Mouse (Mus musculus) T-cell, adult 2 months (primary cell): ENCODE data around the gene Gm5678.
"Not testable (repeated sequence)": the region's sequence is repeated elsewhere in the genome, so short reads cannot be mapped to it uniquely, and the experiment has no call there.

Experiments used
- DNase-seq: peaks from one replicate; pipeline ENCODE4 v3.0.0; 2022; ENCODE audit warnings: low spot score

Gene Gm5678

GRCm38 (mm10) chr16:93608731-93609130, 19.2 kb upstream of the Gm5678 start:
- peak; percentile 23 for DNase-seq

DNA sequence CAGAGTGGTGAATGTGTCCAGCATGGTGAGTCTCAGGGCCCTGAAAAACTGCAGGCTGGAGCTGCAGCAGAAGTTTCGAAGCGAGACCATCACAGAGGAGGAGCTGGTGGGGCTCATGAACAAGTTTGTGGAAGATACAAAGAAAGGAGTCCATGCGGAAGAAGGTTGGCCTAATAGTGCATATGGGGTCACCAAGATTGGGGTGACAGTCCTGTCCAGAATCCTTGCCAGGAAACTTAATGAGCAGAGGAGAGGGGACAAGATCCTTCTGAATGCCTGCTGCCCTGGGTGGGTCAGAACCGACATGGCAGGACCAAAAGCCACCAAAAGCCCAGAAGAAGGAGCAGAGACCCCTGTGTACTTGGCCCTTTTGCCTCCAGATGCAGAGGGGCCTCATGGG, 18.1 kb upstream of the Gm5678 start:
- DNase-seq = no peak

GRCm38 (mm10) chr16:93610961-93611360, 16.9 kb upstream of the Gm5678 start:
- no peak for DNase-seq

GRCm38 (mm10) chr16:93615118-93615870, 12.6 kb upstream of the Gm5678 start:
- DNase-seq = peak; percentile 67

- DNase-seq = not testable (repeated sequence)
Observed at GRCm38 (mm10) chr16:93623759-93624158, 4.1 kb upstream of the Gm5678 start.

- no peak for DNase-seq
Observed at GRCm38 (mm10) chr16:93624671-93625070, 3.2 kb upstream of the Gm5678 start.

DNA sequence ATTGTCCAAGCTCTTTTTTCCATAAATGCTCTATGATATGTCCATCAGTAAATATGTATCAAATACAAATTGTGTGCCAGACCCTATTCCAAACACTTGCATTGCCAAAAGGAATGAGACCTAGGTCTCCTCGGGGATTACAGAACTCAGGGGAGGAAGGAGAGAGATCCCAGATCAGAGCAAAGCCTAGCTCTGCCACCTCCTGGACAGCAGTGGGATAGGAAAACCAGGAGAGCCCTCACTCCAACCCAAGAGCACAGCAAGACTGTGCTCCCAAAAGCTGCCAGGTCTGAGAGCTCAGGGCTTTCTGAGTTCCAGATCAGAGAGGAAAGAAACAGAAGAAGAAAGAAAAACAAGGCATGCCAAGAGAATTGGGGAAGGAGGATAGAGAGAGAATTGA, 1.2 kb upstream of the Gm5678 start:
- no peak for DNase-seq

DNA sequence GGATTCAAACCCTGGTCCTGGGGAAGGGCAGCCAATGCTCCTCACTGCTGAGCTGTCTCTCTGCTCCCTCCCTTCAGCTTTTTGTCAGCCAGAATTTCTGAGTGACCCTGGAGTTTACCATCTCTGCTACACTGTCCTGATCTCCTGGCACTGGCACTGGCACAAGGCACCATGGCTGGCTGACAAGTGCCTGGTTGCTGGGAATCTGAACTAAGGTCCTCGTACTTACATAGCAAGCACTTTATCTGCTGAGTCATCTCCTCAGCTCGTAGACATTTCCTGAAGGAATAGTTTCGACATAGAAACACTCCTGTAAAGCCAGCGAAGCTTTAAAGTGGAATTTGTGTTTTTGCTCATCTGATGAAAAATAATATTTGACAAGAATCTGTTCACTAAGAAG, 16.1 kb downstream of the Gm5678 start:
- DNase-seq = no peak

- DNase-seq = no peak
Observed at GRCm38 (mm10) chr16:93648441-93649183, 20.7 kb downstream of the Gm5678 start.

GRCm38 (mm10) chr16:93667976-93668375, 40.1 kb downstream of the Gm5678 start:
- DNase-seq = no peak

DNA sequence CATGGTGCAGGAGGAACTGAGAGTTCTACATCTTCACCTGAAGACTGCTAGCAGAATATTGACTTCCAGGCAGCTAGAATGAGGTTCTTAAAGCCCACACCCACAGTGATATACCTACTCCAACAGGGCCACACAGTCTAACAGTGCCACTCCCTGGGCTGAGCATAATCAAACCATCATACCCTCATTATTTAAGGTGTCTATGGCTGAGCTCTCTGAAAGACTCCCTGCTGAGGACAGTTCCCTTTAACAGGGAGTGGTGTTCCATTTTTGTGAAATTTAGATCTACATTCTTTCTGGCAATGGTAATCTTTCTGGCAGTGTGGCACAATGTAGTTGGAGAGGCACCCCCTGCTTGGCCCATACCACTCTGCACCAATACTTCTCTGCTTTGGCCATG, 41.6 kb downstream of the Gm5678 start:
- no peak for DNase-seq

DNA sequence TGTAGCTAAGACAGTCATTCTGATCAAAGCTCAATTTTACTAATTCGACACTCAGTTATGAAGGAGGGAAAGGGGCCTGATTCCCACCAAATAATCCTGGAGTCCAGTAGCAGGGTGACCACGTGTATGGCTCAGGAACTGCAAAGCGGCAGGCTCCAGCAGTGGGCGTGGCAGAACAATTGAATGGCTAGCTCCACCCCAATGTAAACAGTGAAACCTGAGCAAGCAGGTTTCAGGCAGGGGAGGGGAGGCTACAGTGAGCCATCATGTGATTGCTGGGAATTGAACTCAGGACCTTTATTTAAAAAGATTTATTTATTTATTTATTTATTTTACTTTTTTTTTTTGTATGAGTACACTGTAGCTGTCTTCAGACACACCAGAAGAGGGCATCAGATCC, 42.6 kb downstream of the Gm5678 start:
- DNase-seq = not testable (repeated sequence)

DNA sequence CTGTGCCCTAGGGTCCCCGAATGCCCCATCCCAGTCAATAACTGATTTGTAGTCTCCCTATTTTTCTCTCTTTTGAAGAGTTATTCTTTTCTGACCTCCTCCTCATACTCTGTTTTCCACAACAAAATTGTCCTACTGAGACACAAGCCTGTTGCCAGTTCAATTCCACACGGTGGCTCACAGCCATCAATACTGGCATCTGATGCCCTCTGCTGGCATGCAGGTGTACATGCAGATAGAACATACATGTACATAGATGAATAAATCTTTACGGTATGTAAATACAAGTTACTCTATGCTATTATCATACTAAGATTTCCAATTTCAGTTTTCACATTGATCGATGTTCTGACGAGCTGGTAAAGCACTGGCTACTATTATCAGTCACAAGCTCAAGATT, 43.2 kb downstream of the Gm5678 start:
- DNase-seq = no peak

DNA sequence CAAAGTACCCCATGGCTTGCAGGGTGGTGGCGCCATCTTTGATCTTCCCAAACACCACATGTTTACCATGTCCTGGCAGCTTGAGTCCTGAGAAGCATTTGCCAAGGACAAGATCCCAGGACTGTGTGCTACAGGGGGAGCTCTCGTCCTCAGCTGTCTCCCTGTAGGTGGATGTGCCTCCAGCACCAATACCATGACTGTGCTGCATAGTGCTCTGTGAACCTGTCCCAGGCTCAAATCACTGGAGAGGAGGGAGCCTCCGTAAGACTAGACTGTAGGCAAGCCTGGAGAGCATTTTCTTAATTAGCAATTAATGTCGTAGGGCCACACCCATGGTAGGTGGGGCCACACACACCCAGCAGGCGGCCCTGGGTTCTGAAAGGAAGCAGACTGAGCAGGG, 48.5 kb downstream of the Gm5678 start:
- no peak for DNase-seq

- no peak for DNase-seq
Observed at GRCm38 (mm10) chr16:93678206-93678605, 50.3 kb downstream of the Gm5678 start.

DNA sequence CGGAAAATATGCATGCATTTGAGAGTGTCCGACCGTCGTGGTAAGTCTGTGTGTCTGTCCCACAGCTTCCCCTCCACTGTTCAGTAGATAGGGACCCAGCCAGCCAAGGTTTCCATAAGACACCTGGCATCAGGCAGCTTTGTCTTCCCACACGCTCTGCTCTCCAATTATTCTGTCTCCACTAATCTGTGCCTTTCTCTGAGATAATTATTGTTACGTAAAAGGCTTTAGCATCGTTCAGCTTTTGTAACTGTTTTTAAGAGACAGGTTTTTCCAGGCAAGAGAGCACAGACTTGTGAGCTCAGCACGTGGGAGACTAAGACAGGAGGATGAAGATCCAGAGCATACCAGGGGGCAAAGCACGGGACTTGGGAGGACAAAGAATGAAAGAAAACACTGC, 51.3 kb downstream of the Gm5678 start:
- DNase-seq = no peak
